Mouse (Mus musculus) liver, embryonic 11.5 days (tissue): ENCODE data around the gene Zfr2. TPM values are rescaled to one million over a fixed set of nuclear protein-coding genes. Genes with fewer than 3 reads are reported as not detected.
A peak's percentile ranks its signal among the peaks of the same experiment; 100 is the strongest.

Experiments
- ATAC-seq: fragments of 200-750 bp; cut with Nextera tagmentation; replicated peaks from 2 replicates; pipeline ENCODE4 v1.8.0; 2017; ENCODE audit warnings: moderate number of reproducible peaks, mild to moderate bottlenecking, moderate TSS enrichment, moderate library complexity; ENCODE audit not compliant: low FRiP score
- DNase-seq: peaks from one replicate; pipeline ENCODE4 v3.0.0-alpha.2; 2017; ENCODE audit warnings: low spot score
- H3K27ac ChIP-seq: fragments of 300-500 bp; sonication (generic); 2 replicates; pipeline ENCODE4 v1.5.1; 2014; ENCODE audit warnings: mild to moderate bottlenecking, low read depth, low read length, control low read depth
- H3K27me3 ChIP-seq: fragments of 300-500 bp; sonication (generic); replicated peaks from 2 replicates; pipeline ENCODE4 v1.6.1; 2014; ENCODE audit warnings: low read length, mixed read lengths; ENCODE audit not compliant: control insufficient read depth, insufficient read depth
- H3K36me3 ChIP-seq: fragments of 300-500 bp; sonication (generic); 2 replicates; pipeline ENCODE4 v1.6.1; 2014; ENCODE audit warnings: mild to moderate bottlenecking, low read length, moderate library complexity, mixed read lengths; ENCODE audit not compliant: control insufficient read depth, insufficient read depth
- H3K4me1 ChIP-seq: fragments of 300-500 bp; sonication (generic); replicated peaks from 2 replicates; pipeline ENCODE4 v1.6.1; 2014; ENCODE audit warnings: low read length, mixed read lengths; ENCODE audit not compliant: control insufficient read depth, insufficient read depth
- H3K4me2 ChIP-seq: fragments of 300-500 bp; sonication (generic); 2 replicates; pipeline ENCODE4 v1.6.1; 2014; ENCODE audit warnings: mild to moderate bottlenecking, control low read depth, moderate library complexity
- H3K4me3 ChIP-seq: fragments of 300-500 bp; sonication (generic); 2 replicates; pipeline ENCODE4 v1.5.1; 2014; ENCODE audit warnings: low read depth, low read length, control low read depth
- H3K9ac ChIP-seq: fragments of 300-500 bp; sonication (generic); 2 replicates; pipeline ENCODE4 v1.6.1; 2014; ENCODE audit warnings: low read depth, low read length, control low read depth
- H3K9me3 ChIP-seq: fragments of 300-500 bp; sonication (generic); 2 replicates; pipeline ENCODE4 v1.6.1; 2016; ENCODE audit warnings: low read length, inconsistent platforms, mixed read lengths; ENCODE audit not compliant: control insufficient read depth
- whole genome bisulfite sequencing: fragments of 180-500 bp; shearing (Covaris S2); extraction: QIAGEN DNeasy Blood & Tissue Kit; methylation state at CpG from one replicate; pipeline ENCODE4 v1.1.7; 2014; 5-methylcytosine and 5-hydroxymethylcytosine counted together
- polyA plus RNA-seq: library from polyadenylated mRNA; unstranded; fragments of >200 nt; fragmentation: Nextera tagmentation; extraction: Ambion mirVana; gene quantifications from 2 replicates; pipeline ENCODE4 v1.2.1, GENCODE M21; 2014

The Zfr2 gene
- polyA plus RNA-seq, 1 experiment from 2014 or later: 2.1 TPM

DNA sequence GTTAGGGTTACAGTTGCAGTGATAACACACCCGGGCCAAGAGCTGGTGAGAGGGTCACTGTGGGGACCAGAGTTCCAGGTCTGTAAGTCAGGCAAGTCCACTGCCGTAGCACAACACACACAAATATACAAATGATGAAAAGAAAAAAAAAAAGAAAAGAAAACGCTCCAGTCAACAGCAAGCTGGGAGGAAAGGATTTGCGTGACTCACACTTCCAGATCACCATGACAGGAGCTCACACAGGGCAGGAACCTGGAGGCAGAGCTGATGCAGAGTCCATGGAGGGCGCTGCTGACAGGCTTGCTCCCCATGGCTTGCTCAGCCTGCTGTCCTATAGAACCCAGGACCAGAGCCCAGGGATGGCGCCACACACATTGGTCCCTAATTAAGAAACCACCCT, 1.3 kb downstream of the Zfr2 start:
- Histone ChIP-seq H3K9ac (no peak overlapping the region), H3K4me2 (no peak overlapping the region), H3K4me1 (peaks cover 10% of the 10 kb centered on the region), H3K27ac (no peak overlapping the region), H3K36me3 (no peaks in the 10 kb centered on the region), H3K9me3 (no peaks in the 10 kb centered on the region), H3K27me3 (peaks cover 60% of the 10 kb centered on the region), H3K4me3 (0 out of 2 replicates have a peak overlapping the region, but pooled peaks have one; percentile 75)
- DNase-seq: no peak
- no peak for ATAC-seq
- WGBS: 74% methylated on average over 6 of the region's 6 CpGs

DNA sequence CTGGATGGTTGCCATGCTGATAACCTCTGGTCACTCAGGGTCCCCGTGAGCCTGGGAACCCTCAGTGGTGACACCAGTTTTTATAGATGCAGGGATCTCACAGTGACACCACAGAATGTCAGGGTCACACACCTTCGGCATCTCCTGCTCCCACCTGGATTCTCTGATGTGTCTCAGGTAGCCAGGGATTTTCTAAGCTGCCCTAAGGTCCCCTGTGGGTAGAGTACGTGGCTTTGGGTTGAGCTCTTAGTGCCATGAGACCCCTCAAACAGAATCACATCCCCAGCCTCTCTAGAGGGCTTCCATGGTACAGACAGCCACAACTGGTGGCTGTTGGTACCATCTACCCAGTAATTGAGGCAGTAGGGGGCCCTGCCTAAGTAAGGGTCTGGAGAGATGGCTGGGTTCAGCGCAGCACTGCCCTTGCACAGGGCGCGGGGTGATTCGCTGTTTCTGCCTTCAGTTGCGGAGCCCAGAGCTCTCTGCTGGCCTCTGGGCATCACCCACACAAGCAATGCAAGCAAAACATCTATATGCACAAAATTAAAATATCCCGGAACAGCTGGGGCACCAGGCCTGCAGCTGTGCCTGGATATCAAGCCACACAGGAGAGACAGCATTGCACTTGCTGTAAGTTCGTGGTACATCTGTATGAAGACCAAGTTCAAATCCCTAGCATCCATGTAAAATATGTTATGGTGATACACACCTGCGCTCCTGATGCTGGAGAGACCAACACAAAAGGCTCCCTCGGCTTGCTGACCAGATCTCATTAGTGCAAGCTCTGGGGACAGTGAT, 3.7 kb downstream of the Zfr2 start:
- no peak overlapping the region for H3K9ac ChIP-seq
- DNase-seq: no peak
- no peaks in the 10 kb centered on the region for H3K9me3 ChIP-seq
- no peak for ATAC-seq
- H3K4me2 ChIP-seq: no peak overlapping the region
- WGBS: 81% methylated on average over 12 of the region's 12 CpGs
- H3K27ac ChIP-seq: no peak overlapping the region
- H3K27me3 ChIP-seq: peaks cover 60% of the 10 kb centered on the region
- no peaks in the 10 kb centered on the region for H3K36me3 ChIP-seq
- peaks cover 10% of the 10 kb centered on the region for H3K4me1 ChIP-seq
- no peak overlapping the region for H3K4me3 ChIP-seq

DNA sequence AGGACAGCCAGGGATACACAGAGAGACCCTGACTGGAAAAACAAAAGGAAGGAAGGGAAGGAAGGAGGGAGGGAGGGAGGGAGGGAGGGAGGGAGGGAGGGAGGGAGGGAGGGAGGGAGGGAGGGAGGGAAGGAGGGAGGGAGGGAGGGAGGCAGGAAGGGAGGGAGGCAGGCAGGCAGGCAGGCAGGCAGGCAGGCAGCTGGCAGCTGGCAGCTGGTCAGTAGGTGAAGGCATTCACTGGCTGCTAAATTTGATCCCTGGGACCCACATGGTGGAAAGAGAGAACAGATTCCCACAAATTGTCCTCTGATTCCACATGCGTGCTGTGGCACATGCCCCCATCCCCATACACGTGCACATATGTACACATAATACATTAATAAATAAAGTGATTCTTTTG, 5.7 kb downstream of the Zfr2 start:
- H3K27me3 ChIP-seq: peaks cover 66% of the 10 kb centered on the region
- H3K4me2 ChIP-seq: no peak overlapping the region
- no peak overlapping the region for H3K9ac ChIP-seq
- no peak overlapping the region for H3K4me3 ChIP-seq
- DNase-seq (no peak), ATAC-seq (no peak)
- no peaks in the 10 kb centered on the region for H3K9me3 ChIP-seq
- H3K36me3 ChIP-seq: no peaks in the 10 kb centered on the region
- H3K27ac ChIP-seq: no peak overlapping the region
- WGBS: 85% methylated on average over 2 of the region's 2 CpGs
- peaks cover 3% of the 10 kb centered on the region for H3K4me1 ChIP-seq

DNA sequence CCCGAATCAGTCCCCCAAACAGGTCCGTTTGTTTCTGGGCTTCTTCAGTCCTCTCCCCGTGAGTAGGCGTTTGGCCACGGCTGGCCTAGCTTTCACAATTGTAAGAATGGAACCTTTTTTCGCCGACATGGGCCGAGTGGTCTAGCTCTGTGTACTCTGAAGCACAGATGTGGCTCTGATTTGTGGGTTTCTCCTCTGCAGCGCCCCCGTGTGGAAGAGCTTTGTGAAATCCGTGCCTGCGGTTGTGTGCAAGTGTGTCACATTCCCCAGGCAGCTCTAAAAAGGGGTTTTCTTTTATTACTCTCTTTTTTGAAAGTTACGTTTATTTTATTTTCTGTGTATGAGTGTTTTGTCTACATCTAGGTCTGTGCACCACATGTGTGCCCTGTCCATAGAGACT, 7.9 kb downstream of the Zfr2 start:
- no peak overlapping the region for H3K4me2 ChIP-seq
- DNase-seq: no peak
- H3K4me1 ChIP-seq: no peaks in the 10 kb centered on the region
- no peak overlapping the region for H3K4me3 ChIP-seq
- H3K9ac ChIP-seq: no peak overlapping the region
- ATAC-seq: no peak
- no peaks in the 10 kb centered on the region for H3K9me3 ChIP-seq
- peaks cover 74% of the 10 kb centered on the region for H3K27me3 ChIP-seq
- no peak overlapping the region for H3K27ac ChIP-seq
- WGBS: 21% methylated on average over 13 of the region's 13 CpGs
- H3K36me3 ChIP-seq: no peaks in the 10 kb centered on the region

GRCm38 (mm10) chr10:81242021-81242420, 9.1 kb downstream of the Zfr2 start:
- ATAC-seq (no peak), DNase-seq (no peak)
- Histone ChIP-seq H3K4me2 (no peak overlapping the region), H3K9me3 (no peaks in the 10 kb centered on the region), H3K9ac (no peak overlapping the region), H3K4me3 (no peak overlapping the region), H3K4me1 (no peaks in the 10 kb centered on the region), H3K27ac (no peak overlapping the region), H3K27me3 (peaks cover 71% of the 10 kb centered on the region), H3K36me3 (no peaks in the 10 kb centered on the region)
- 89% methylated on average over 16 of the region's 16 CpGs for WGBS

GRCm38 (mm10) chr10:81244146-81244545, 11.2 kb downstream of the Zfr2 start:
- no peak overlapping the region for H3K4me3 ChIP-seq
- peaks cover 59% of the 10 kb centered on the region for H3K27me3 ChIP-seq
- ATAC-seq: no peak
- H3K9ac ChIP-seq: no peak overlapping the region
- no peak overlapping the region for H3K4me2 ChIP-seq
- H3K36me3 ChIP-seq: no peaks in the 10 kb centered on the region
- 68% methylated on average over 4 of the region's 4 CpGs for WGBS
- no peak overlapping the region for H3K27ac ChIP-seq
- 0 out of 2 replicates have a peak, but pooled peaks cover 1% of the 10 kb centered on the region for H3K4me1 ChIP-seq
- no peaks in the 10 kb centered on the region for H3K9me3 ChIP-seq
- no peak for DNase-seq

- no peaks in the 10 kb centered on the region for H3K9me3 ChIP-seq
- peaks cover 54% of the 10 kb centered on the region for H3K27me3 ChIP-seq
- no peak overlapping the region for H3K4me2 ChIP-seq
- H3K9ac ChIP-seq: no peak overlapping the region
- H3K4me1 ChIP-seq: 0 out of 2 replicates have a peak, but pooled peaks cover 6% of the 10 kb centered on the region
- WGBS: 8% methylated on average over 17 of the region's 17 CpGs
- DNase-seq (peak; percentile 84), ATAC-seq (peak; percentile 57; the same call in 1 of the 2 replicates)
- no peaks in the 10 kb centered on the region for H3K36me3 ChIP-seq
- no peak overlapping the region for H3K4me3 ChIP-seq
- no peak overlapping the region for H3K27ac ChIP-seq
Observed at GRCm38 (mm10) chr10:81244595-81244994, 11.6 kb downstream of the Zfr2 start.

GRCm38 (mm10) chr10:81245166-81245565, 12.2 kb downstream of the Zfr2 start:
- 0 out of 2 replicates have a peak, but pooled peaks cover 6% of the 10 kb centered on the region for H3K4me1 ChIP-seq
- no peak overlapping the region for H3K27ac ChIP-seq
- no peak for DNase-seq
- ATAC-seq: no peak
- no peak overlapping the region for H3K9ac ChIP-seq
- peaks cover 48% of the 10 kb centered on the region for H3K27me3 ChIP-seq
- no peaks in the 10 kb centered on the region for H3K9me3 ChIP-seq
- no peak overlapping the region for H3K4me3 ChIP-seq
- no peaks in the 10 kb centered on the region for H3K36me3 ChIP-seq
- H3K4me2 ChIP-seq: no peak overlapping the region
- 83% methylated on average over 6 of the region's 6 CpGs for WGBS

GRCm38 (mm10) chr10:81247804-81248203, 14.8 kb downstream of the Zfr2 start:
- WGBS: 98% methylated on average over 2 of the region's 2 CpGs

More at GRCm38 (mm10) chr10:81247804-81248203, 14.8 kb downstream of the Zfr2 start:
- peaks cover 48% of the 10 kb centered on the region for H3K27me3 ChIP-seq
- DNase-seq: no peak
- no peak overlapping the region for H3K4me3 ChIP-seq
- H3K27ac ChIP-seq: no peak overlapping the region
- H3K9me3 ChIP-seq: no peaks in the 10 kb centered on the region
- H3K4me1 ChIP-seq: 0 out of 2 replicates have a peak, but pooled peaks cover 6% of the 10 kb centered on the region
- no peak overlapping the region for H3K9ac ChIP-seq
- H3K4me2 ChIP-seq: no peak overlapping the region
- no peaks in the 10 kb centered on the region for H3K36me3 ChIP-seq
- no peak for ATAC-seq
